Mouse (Mus musculus) T-helper 1 cell (primary cell): ENCODE data around the gene Entpd6.

ENCODE experiments used
- in situ Hi-C: fragments of 300-600 bp; cut with MboI, MseI; formaldehyde crosslinking; loops from one replicate; pipeline ENCODE4 v1.15.1; 2025; ENCODE audit warnings: high pct_unique_total_duplicates

Gene Entpd6

GRCm38 (mm10) chr2:150786251-150787180 lies 37.7 kb downstream of the Entpd6 start, which contains the start of gene Pygb:
Gene Pygb, plus strand, starts transcription at chr2:150786735.
- in situ Hi-C loops: no loop called here

GRCm38 (mm10) chr2:150787234-150787771 lies 38.5 kb downstream of the Entpd6 start:
- in situ Hi-C loops: no loop called here

- in situ Hi-C loops: no loop called here
Observed at GRCm38 (mm10) chr2:150788768-150789550, 40.1 kb downstream of the Entpd6 start.

- in situ Hi-C loops: no loop called here
Observed at GRCm38 (mm10) chr2:150793320-150793719, 44.5 kb downstream of the Entpd6 start.

DNA sequence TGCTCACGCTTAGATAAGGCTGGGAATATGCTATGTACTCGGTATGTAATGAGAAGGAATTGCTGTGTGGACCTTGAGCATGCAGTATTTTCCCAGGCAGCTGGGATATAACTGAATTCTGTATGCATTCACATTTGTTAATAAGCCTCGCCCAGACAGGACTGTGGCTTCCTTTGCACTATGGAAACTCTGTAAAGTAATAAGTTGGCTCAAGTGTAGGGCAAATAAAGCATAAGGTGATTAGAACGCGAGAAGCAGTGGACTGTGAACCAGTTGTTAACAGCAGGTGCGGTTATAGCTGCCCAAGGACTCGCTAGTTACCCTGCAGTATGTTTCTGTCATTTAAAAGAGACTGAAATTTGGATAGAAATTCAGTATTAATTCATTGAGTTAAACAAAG lies 49.2 kb downstream of the Entpd6 start:
- in situ Hi-C loops: loop anchor here (5.0 kb wide), 1 partner anchor 99 kb away; no protein-coding TSS in a partner anchor

- in situ Hi-C loops: no loop called here
Observed at GRCm38 (mm10) chr2:150800616-150801015, 51.8 kb downstream of the Entpd6 start.

GRCm38 (mm10) chr2:150803035-150803434 lies 54.2 kb downstream of the Entpd6 start:
- in situ Hi-C loops: no loop called here

DNA sequence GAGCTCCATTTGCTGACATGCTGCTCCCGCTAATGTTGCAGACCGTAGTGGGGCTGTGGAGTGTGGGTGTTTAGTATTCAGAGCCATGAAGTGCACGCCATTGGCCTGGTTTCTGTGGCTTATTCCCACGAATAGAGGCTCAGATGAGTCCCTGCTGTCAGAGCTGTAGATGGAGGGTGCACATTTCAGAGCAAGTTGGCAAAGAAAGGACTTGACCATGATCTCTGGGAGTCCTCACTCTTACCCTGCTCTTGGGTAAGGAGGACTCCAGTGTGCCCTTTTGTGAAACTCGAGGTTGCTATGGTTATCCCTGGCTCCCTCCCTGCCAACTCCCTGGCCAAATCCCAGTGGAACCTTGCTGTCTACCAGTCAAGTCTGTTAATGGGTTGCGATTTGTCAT lies 59.5 kb downstream of the Entpd6 start:
- in situ Hi-C loops: no loop called here

GRCm38 (mm10) chr2:150808812-150809211 lies 60.0 kb downstream of the Entpd6 start:
- in situ Hi-C loops: no loop called here

- in situ Hi-C loops: no loop called here
Observed at GRCm38 (mm10) chr2:150810603-150811002, 61.8 kb downstream of the Entpd6 start.

- in situ Hi-C loops: no loop called here
Observed at GRCm38 (mm10) chr2:150812816-150813215, 64.0 kb downstream of the Entpd6 start.

DNA sequence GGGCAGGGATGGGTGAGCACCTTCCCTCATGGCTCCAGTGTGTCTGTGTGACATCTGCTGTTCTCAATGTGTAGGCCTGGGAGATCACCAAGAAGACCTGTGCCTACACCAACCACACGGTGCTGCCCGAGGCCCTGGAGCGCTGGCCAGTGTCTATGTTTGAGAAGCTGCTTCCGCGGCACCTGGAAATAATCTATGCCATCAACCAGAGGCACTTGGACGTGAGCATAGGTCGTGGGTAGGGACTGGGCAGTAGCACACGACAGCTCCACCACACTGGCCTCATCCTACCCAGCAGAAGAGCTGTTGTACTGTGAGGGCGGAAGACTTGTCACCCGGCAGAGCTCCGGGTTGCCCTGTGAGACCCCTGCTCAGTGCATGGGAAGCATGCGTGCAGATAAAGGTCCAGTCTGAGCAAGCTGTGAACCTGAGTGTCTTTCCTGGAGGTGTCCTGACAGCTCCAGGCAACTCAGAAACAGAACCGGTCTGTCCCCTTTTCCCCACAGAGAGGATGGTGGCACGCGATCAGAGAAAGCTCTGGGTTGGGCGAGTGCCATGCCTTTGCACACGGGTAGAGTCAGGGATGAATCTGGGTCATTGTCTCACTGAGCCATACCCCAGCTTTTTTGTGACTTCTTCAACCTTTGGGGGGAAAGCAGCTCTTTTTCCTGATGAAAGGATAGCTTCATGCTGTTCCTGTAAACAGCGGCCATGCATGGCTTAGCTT lies 68.0 kb downstream of the Entpd6 start:
- in situ Hi-C loops: no loop called here

DNA sequence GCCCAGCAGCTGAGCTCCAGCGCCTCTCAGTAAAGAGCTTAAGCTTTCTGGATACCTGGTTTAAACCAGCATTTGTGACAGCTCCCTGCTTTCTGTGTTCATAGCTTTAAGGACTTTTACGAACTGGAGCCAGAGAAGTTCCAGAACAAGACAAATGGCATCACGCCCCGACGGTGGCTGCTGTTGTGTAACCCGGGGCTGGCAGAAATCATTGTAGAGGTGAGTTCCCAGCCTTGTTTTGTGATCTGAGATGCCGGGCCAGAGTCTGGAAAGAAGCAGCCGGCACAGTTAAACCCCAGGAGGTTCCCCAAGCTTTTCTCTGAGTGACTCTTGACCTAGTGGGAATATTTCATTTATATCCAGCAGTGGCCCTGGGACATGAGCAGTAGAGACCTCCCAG lies 69.9 kb downstream of the Entpd6 start:
- in situ Hi-C loops: no loop called here

GRCm38 (mm10) chr2:150820720-150821119 lies 71.9 kb downstream of the Entpd6 start:
- in situ Hi-C loops: no loop called here
